Mouse (Mus musculus) midbrain, embryonic 14.5 days (tissue): Measurements from ENCODE around the gene Lrrc74a. TPM values are rescaled to one million over a fixed set of nuclear protein-coding genes. Genes with fewer than 3 reads are reported as not detected.
A peak's percentile ranks its signal among the peaks of the same experiment; 100 is the strongest.

ENCODE experiments used
- ATAC-seq: fragments of 200-750 bp; cut with Nextera tagmentation; 2 replicates; pipeline ENCODE4 v1.8.0; 2017; ENCODE audit warnings: moderate number of reproducible peaks, moderate library complexity; ENCODE audit not compliant: low FRiP score, low TSS enrichment
- DNase-seq: peaks from one replicate; pipeline ENCODE4 v3.0.0-alpha.2; 2015
- H3K27ac ChIP-seq: fragments of 300-500 bp; sonication (generic); replicated peaks from 2 replicates; pipeline ENCODE4 v1.5.1; 2014; ENCODE audit warnings: mild to moderate bottlenecking, low read depth, low read length, moderate library complexity
- H3K27me3 ChIP-seq: fragments of 300-500 bp; sonication (generic); 2 replicates; pipeline ENCODE4 v1.6.1; 2014; ENCODE audit warnings: low read length, control low read depth, mixed read lengths; ENCODE audit not compliant: control insufficient read depth, insufficient read depth
- H3K36me3 ChIP-seq: fragments of 300-500 bp; sonication (generic); 2 replicates; pipeline ENCODE4 v1.6.1; 2014; ENCODE audit warnings: low read length, control low read depth; ENCODE audit not compliant: control insufficient read depth, insufficient read depth
- H3K4me1 ChIP-seq: fragments of 300-500 bp; sonication (generic); 2 replicates; pipeline ENCODE4 v1.6.1; 2014; ENCODE audit warnings: mild to moderate bottlenecking, antibody characterized with exemption, low read length, control low read depth; ENCODE audit not compliant: control insufficient read depth, insufficient read depth
- H3K4me2 ChIP-seq: fragments of 300-500 bp; sonication (generic); 2 replicates; pipeline ENCODE4 v1.6.1; 2014; ENCODE audit warnings: mild to moderate bottlenecking, low read length, moderate library complexity
- H3K4me3 ChIP-seq: fragments of 300-500 bp; sonication (generic); replicated peaks from 2 replicates; pipeline ENCODE4 v1.5.1; 2014; ENCODE audit warnings: low read depth, low read length
- H3K9ac ChIP-seq: fragments of 300-500 bp; sonication (generic); replicated peaks from 2 replicates; pipeline ENCODE4 v1.6.1; 2014; ENCODE audit warnings: mild to moderate bottlenecking, low read length, moderate library complexity
- H3K9me3 ChIP-seq: fragments of 300-500 bp; sonication (generic); 2 replicates; pipeline ENCODE4 v1.6.1; 2016; ENCODE audit warnings: low read length, control low read depth, mixed read lengths; ENCODE audit not compliant: control insufficient read depth
- WGBS: fragments of 180-500 bp; shearing (Covaris S2); extraction: QIAGEN DNeasy Blood & Tissue Kit; methylation state at CpG from one replicate; pipeline ENCODE4 v1.1.7; 2014; 5-methylcytosine and 5-hydroxymethylcytosine counted together
- polyA plus RNA-seq: library from polyadenylated mRNA; unstranded; fragments of >200 nt; fragmentation: Nextera tagmentation; extraction: Ambion mirVana; gene quantifications from 2 replicates; pipeline ENCODE4 v1.2.1, GENCODE M21; 2014

Gene Lrrc74a
- polyA plus RNA-seq, 1 experiment from 2014 or later = not detected

DNA sequence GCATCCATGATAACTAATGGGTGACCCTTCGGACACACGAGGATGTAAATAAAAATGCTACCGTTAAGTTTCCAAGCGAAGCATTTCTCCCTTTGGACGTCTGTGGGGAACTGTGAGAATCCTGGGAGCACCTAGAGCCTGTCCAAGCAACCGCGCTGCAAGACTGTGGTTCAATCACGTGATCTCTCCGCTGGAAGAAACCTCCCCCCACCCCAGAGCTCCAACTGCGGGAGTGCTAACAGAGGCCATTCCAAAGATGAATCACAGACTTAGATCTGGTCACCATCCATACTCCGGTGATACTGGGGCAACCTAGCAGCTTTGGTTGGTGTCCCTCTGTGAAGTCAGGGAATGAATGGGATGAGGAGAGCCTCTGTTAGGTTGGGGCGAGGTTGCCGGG is 26.9 kb downstream of the Lrrc74a start:
- Histone ChIP-seq H3K9me3 (0 out of 2 replicates have a peak, but pooled peaks cover 3% of the 10 kb centered on the region), H3K36me3 (no peaks in the 10 kb centered on the region), H3K4me3 (no peak overlapping the region), H3K4me2 (no peak overlapping the region), H3K27me3 (no peaks in the 10 kb centered on the region), H3K4me1 (no peaks in the 10 kb centered on the region), H3K27ac (no peak overlapping the region), H3K9ac (no peak overlapping the region)
- DNase-seq (no peak), ATAC-seq (no peak)
- 82% methylated on average over 13 of the region's 13 CpGs for WGBS

DNA sequence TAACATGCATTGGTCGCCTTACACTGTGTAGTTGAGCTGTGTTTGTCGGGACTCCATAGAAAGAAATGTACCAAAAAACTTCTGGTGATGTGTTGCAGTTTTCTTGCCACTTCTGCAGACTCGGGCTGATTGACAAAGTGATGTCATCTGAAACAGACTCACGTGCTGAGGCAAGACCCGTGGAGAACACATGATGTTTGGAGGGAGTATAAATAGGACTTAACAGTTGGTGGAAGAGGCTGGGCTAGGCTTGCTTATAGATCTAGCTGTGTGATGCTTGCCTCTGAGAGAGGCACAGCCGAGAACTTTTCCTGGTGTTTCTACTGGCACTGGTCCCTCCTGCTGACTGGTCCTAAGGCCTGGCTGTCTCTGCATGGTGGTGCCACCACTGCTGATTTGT is 29.9 kb downstream of the Lrrc74a start:
- DNase-seq = no peak
- WGBS = 80% methylated on average over 6 of the region's 6 CpGs
- H3K9ac ChIP-seq = no peak overlapping the region

GRCm38 (mm10) chr12:86766467-86766866 is 32.3 kb downstream of the Lrrc74a start:
- WGBS = 90% methylated on average over 8 of the region's 8 CpGs
- Histone ChIP-seq H3K36me3 (no peaks in the 10 kb centered on the region), H3K4me1 (peaks cover 12% of the 10 kb centered on the region), H3K27me3 (no peaks in the 10 kb centered on the region), H3K4me3 (no peak overlapping the region), H3K4me2 (no peak overlapping the region), H3K27ac (no peak overlapping the region), H3K9ac (no peak overlapping the region), H3K9me3 (no peaks in the 10 kb centered on the region)
- ATAC-seq (no peak), DNase-seq (no peak)

More for the DNA sequence above, 29.9 kb downstream of the Lrrc74a start:
- no peak for ATAC-seq
- Histone ChIP-seq H3K36me3 (no peaks in the 10 kb centered on the region), H3K27me3 (no peaks in the 10 kb centered on the region), H3K4me1 (no peaks in the 10 kb centered on the region), H3K4me2 (no peak overlapping the region), H3K4me3 (no peak overlapping the region), H3K27ac (no peak overlapping the region), H3K9me3 (0 out of 2 replicates have a peak, but pooled peaks cover 3% of the 10 kb centered on the region)

DNA sequence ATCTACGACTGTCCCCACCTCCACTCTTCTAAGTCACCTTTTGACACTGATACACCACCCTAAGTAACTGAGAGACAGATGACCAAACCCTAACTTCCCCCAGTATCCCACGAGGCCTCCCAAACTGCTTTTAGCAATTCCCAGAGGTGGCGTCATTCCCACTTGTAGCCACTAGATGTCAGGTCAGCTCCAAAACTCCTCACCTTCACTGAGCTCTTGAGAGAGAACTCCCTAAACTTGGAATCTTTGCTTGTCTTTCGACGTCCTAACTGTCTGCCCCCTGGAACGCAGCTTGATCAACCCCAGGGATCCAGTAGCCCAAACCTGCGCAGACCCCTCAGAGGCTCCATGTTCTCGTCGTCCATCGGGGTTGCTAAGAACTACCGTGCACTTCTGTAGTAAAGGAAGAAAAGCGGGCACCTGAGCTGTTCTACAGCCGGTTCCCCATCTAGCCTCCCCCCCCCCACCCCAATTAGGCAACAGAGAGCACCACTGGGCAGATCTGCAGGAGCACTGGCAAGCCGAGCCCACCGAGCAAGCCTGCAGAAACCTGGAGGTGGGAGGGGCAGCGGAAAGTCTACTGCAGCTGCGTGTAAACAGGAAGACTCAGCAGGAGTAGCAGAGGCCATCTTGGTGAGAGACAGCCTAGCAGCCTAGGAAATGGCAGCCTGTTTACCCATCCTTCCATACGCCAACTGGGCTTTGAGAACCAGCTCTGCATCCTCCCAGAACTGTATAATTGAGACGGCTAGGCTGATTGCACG is 33.9 kb downstream of the Lrrc74a start:
- Histone ChIP-seq H3K4me1 (peaks cover 17% of the 10 kb centered on the region), H3K9me3 (no peaks in the 10 kb centered on the region), H3K4me2 (no peak overlapping the region), H3K27me3 (no peaks in the 10 kb centered on the region), H3K9ac (no peak overlapping the region), H3K27ac (no peak overlapping the region), H3K36me3 (no peaks in the 10 kb centered on the region), H3K4me3 (no peak overlapping the region)
- ATAC-seq = no peak
- 37% methylated on average over 20 of the region's 20 CpGs for WGBS
- peak; percentile 87 for DNase-seq

- Histone ChIP-seq H3K4me2 (no peak overlapping the region), H3K4me3 (no peak overlapping the region), H3K4me1 (peaks cover 17% of the 10 kb centered on the region), H3K27me3 (no peaks in the 10 kb centered on the region), H3K36me3 (no peaks in the 10 kb centered on the region), H3K9me3 (no peaks in the 10 kb centered on the region), H3K27ac (no peak overlapping the region), H3K9ac (no peak overlapping the region)
- WGBS = 31% methylated on average over 4 of the region's 4 CpGs
- DNase-seq (peak; percentile 86), ATAC-seq (no peak)
Observed at GRCm38 (mm10) chr12:86768986-86769580, 34.9 kb downstream of the Lrrc74a start.

- ATAC-seq (no peak), DNase-seq (no peak)
- H3K27me3 ChIP-seq = no peaks in the 10 kb centered on the region
- H3K27ac ChIP-seq = peak overlapping the region; percentile 55
- no peak overlapping the region for H3K9ac ChIP-seq
- H3K9me3 ChIP-seq = no peaks in the 10 kb centered on the region
- no peaks in the 10 kb centered on the region for H3K36me3 ChIP-seq
- H3K4me3 ChIP-seq = no peak overlapping the region
- peaks cover 17% of the 10 kb centered on the region for H3K4me1 ChIP-seq
- H3K4me2 ChIP-seq = no peak overlapping the region
Observed at GRCm38 (mm10) chr12:86769819-86770218, 35.6 kb downstream of the Lrrc74a start.

DNA sequence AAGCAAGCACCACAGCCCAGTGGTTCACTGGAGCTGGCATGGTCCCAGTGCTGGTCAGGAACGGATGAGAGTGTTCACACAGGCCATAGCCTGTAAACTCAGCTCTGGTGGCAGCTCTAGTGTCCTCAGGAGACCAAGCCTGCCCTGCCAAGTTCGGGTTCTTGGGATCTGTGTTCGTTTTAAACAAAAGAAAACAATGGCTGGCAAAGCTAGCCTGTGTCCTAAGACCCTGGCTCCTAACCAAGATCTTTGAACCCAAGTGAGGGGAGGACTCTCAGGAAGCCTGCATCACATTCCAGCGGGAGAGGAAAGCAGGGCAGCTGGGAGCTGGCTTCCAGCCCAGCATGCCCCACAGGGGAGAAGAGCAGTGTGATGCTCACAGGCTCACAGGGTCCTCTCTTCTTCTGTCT is 36.1 kb downstream of the Lrrc74a start:
- Histone ChIP-seq H3K4me2 (no peak overlapping the region), H3K36me3 (no peaks in the 10 kb centered on the region), H3K27ac (peak overlapping the region; percentile 55), H3K4me3 (no peak overlapping the region), H3K9me3 (no peaks in the 10 kb centered on the region), H3K4me1 (peaks cover 17% of the 10 kb centered on the region), H3K9ac (no peak overlapping the region), H3K27me3 (no peaks in the 10 kb centered on the region)
- 14% methylated on average over 4 of the region's 4 CpGs for whole genome bisulfite sequencing
- DNase-seq (peak; percentile 66), ATAC-seq (no peak)

- Histone ChIP-seq H3K36me3 (no peaks in the 10 kb centered on the region), H3K4me1 (peaks cover 17% of the 10 kb centered on the region), H3K9ac (no peak overlapping the region), H3K4me2 (no peak overlapping the region), H3K27ac (no peak overlapping the region; the same call in 1 of the 2 replicates), H3K9me3 (no peaks in the 10 kb centered on the region), H3K4me3 (no peak overlapping the region), H3K27me3 (no peaks in the 10 kb centered on the region)
- ATAC-seq = no peak
- peak; percentile 35 for DNase-seq
- WGBS = 5% methylated on average over 3 of the region's 3 CpGs
Observed at GRCm38 (mm10) chr12:86770927-86771326, 36.8 kb downstream of the Lrrc74a start.
